Mouse (Mus musculus) layer of hippocampus, postnatal 36 days (tissue): ENCODE measurements at regions not wholly inside any gene's neighbourhood (a gene's known extent, or its start where the extent isn't known, plus 50 kb on each side); places are given as distances from the start of the nearest gene placed in this dataset.

Experiments
- DNase-seq, 2 experiments: peaks; one replicate each; pipeline ENCODE4 v3.0.0; 2022

DNA sequence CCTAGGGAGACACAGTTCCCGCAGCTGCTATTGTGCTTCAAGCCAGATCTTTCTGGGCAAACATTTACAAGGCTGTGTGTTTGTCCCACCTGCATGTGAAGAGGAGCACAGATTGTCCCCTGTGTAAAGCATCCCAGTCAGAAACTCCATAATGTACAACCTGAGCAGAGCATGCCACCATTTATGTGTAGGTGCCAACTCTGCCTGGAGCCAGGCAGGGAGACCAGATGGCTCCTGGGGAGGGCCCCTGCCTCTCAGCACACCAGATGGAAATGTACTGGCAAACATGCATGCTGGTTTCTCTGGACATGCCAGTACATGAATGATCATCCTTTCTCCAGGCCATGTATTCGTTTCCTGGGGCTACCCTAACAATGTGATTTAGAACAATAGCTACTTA is 98.6 kb upstream of the Foxp3 start:
- DNase-seq: peak; percentile 42 to 49

DNA sequence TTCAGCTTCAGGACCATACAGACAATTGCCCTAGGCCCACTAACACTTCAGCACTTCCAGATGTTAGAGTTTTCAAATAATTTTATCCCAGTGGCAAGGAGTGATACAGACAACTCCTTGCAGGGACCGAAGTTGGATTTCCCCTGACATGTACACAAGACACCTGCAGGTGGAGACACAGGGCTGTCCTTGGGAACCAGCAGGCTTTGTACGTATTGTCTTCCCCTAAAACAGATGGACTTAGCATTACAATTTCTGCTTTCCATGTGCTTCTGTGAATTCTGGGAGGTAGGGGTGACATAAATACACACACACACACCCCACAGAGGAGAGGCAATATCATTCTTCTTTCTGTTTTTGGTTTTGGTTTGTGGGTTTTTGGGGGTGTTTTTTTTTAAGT is 98.2 kb upstream of the Usp27x start:
- peak in 1 of 2 experiments; percentile 13 for DNase-seq

DNA sequence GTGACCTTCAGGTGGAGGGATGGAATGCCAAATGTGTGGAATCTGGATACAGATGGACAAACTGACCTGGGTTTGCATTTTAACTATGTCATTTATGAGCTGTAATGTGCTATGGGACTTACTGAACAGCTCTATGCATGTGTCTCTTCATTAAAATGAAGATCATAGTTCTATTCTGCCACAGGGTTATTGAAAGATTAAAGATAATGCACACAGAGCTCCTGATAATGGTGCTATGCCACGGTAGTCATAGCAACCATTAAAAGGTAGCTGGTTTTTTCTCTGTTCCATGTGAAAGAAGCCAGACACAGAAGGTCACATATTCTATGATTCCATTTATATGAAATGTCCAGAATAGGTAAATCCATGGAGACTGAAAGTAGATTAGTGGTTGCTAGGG is 94.2 kb upstream of the Usp27x start:
- DNase-seq: no peak

DNA sequence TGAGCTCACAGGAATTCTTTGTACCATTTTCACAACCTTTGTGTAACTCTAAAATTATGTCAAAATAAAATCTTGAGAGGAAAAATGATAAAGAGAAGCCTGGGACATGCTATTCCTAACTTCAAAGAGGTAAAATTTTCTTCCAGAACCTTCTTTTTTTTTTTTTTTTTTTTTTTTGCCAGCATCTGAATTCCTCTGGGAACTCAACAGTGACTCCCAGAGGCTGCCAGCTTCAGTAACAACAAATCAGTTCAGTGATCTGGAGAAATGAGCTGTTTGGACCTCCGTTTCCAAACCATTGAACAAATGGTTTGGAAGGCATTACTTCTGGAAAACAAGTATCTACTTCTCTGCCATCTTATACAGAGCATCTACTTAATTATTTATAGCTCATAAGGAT is 92.4 kb upstream of the Usp27x start:
- DNase-seq: no peak

DNA sequence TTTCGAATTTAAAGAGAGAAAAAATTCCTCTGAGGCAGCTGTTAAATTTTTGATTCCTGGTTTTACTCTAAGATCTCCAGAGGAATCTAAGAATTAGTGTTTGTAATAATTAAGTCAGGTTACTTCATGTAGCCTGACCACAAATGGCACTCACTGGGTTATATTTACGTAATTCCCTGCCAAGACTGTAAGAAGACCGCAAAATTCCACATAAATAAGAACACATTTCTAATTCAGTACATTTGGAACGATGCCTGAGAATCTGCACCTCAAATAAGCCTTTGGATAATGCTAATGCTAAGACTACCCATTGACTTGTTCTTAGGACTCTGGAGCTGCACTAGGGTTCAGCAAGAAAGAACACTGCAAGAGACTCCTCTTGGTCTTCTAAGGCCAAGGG is 81.2 kb upstream of the Usp27x start:
- DNase-seq: no peak

DNA sequence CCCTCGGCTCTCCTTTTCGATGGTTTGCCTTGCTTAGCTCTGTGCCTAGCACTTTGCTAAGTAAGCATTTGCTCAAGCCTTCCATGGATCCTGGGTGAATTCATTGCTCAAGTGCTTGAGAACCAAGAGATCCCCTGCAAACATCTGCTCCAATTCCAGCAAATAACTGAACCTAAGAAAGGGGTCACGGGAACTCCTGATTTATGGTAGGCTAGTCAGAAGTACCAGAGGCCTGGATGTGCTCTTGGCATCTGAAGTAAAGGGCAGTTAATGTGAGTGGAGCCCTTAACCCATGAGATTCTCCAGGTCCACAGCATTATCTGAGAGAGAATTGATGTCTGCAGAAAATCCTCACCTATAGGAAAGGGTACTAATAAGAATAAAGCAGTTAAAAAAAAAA is 69.4 kb upstream of the Usp27x start:
- DNase-seq: no peak

DNA sequence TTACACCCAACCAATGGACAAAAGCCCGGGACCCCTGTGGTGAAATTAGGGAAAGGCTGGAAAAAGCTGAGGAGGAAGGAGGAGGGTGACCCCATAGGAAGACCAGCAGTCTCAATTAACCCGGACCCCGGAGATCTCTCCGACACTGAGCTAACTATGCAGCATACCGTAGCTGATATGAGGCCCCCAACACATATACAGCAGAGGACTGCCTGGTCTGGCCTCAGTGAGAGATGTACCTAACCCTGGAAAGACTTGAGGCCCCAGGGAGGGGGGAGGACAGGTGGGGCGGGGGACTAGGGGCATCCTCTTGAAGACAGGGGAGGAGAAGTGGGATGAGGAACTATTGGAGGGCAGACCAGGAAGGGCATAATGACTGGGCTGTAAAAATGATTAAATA is 69.0 kb upstream of the Usp27x start:
- DNase-seq: no peak

DNA sequence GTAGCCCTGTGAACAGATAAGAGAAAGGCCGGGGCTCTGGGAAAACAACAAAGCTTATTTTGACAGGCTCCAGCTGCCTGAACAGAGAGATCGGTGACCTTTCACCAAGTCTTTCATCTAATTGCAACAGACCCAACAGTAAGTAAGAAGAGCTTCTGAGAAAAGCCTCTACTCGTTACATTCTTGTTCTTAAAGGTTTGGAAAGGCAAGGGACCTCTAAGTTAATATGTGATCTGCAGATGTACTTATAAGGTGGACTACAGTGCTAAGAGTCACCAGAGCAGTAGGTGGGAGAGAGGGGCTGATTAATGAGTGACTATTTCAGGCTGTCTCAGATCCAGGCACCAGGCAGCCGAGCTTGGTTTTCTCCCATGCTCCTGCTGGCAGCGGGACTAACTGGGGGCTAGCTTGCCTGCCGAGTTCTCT is 68.4 kb upstream of the Usp27x start:
- DNase-seq: no peak

DNA sequence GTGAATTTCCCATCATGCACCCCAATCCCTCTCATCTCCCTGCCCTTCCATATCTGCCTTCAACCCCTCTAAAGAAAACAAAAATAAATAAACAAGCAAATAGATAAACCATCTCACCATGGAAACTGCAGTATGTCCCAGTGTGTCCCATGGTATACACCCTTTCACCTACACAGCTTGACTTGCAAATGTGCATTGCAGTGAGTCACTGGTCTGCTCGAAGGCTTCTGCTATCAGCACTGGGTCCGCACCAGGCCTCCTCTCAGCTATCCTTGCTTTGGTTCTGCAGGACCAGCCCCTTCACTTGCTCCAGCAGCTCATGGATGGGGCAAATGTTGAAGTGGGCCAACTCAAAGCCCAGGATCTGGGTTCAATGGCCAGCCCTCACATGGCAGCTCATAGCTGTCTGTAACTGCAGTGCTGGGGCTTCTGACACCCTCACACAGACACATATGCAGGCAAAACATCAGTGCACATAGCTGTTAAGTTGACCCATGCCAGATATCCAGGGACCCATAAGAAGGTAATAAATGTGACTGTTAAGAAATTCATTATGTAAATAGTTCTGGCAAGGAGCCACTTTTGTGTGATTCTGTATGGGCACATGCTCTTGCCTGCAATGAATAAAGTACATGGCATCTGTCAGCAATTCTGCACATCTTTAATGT is 59.9 kb upstream of the Usp27x start:
- no peak for DNase-seq

DNA sequence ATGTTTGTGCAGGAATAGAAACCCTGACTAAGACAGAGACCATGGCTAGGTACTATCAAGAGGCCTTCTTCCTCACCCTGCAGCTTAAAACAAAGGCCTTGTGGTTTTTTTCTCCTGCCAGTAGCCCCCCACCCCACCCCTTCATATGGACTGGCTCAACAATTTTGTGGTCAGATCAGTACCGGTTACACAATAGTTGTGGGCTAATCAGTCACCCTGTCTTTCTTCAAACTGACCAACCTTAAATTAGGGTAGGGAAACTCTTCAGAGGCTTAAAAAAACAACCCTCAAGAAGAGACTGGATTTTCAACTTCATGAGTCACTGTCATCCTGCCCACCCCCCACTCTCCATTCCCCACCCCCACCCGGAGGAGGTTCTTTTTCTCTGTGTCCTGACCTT is 58.6 kb upstream of the Usp27x start:
- DNase-seq: no peak

DNA sequence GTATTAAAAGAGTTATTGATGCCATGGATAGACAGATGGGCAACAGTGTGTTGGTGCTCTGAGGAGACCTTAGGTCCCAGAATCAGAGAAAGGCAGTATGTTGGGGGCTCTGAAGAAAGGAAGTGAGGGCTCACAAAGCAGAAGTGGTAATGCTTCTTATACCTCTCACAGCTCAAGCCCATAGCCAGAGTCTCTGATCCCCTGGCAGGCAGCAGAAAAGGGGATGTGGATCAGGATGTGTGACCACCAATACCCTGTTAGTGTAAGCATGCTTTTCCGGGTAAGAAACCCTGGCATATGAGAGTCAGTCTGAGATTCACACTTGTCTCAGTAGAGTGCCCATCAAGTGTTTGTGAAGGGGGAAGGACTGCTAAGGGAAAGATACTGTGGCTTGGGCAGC is 54.8 kb upstream of the Usp27x start:
- DNase-seq: no peak

DNA sequence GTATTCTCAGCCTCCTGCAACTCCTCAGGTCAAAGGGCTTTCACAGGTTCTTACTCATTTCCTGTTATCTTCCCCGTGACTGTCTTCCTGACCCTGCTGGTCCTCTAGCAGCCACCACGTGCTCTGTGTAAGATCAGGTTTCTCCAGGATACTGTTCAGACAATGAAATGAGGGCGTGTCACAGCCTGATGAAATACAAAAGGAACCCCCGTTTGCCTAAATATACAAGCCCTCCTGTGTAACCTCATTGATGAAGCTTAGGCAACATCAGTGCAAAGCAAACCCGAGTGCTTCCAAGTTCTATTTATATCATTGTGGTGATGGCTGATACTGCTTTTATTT is 53.9 kb upstream of the Usp27x start:
- DNase-seq: no peak

DNA sequence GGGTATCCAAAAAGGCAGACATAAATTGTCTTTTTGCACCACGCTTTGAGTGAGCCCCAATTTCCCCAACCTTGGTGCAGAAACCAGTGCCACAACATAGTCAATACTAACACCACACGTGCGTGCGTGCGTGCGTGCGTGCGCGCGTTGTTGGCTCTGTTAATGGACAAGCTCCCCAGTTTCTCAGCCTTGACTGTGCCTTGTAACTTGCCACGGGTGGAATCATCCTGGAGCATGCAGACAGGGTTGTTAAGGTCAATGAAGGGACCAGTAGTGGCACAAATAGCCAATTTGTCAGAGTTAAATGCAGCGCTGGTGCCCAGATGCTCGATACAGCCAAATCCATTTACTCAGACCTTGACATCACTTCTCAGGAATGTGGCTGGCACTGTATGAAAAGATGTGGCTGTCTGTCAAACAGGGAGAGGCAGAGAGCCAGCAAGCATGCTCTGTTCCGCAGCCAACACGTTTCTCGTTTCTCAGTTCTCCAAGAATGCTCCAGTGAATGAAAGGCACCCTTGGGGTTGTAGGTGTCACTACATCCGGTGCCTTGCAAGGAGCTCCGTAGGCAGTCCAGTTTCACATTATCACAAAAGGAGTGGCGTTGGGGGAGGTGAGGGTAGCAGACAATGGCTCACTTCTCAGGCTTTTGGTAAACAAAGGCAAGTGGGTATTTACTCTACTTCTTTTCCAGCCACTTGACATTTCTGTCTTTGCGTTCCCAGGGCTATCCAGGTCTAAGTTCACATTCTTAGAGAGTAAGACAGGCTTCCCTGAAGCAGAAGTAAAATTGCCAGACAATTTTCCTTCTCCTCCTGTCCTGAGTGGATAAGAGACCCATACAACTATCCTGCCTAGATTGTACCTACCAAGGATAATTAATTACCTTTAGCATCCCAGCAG is 53.2 kb upstream of the Usp27x start:
- DNase-seq: peak in 1 of 2 experiments; percentile 34
